15 mouse cellular contexts compared by ENCODE assay signal in genomic region chr17:3920282-3920681, GRCm38 (mm10).
DNase-seq lines count a peak whose midpoint lies in the region.
"Had no signal": no experiment of that assay in that cellular context is flagged by ENCODE, and none has a peak within 500 bp of the region (broad histone marks: within the 10 kb centered on the region; RNA-seq: fewer than 3 reads in every experiment).

No protein-coding gene starts in this region.

- DNase-seq in embryo, embryonic 11 days: peak; percentile 2
- DNase-seq in embryo, embryonic 10.5 days (ENCODE audit: low spot score): no peak
- DNase-seq in forelimb bud, embryonic 11.5 days (ENCODE audit: low read depth, low spot score): peak; percentile 9
- peak; percentile 22 for DNase-seq in mesoderm, embryonic 11.5 days (ENCODE audit: low read depth, low spot score)
- no peak for DNase-seq in ovary, postnatal 10 days (ENCODE audit: low spot score)
- DNase-seq: adrenal gland, adult 2 months; adrenal gland, postnatal 10 days; adrenal gland, postnatal 25 days; B cell, adult 2 months; cerebellum, adult 11 months; cerebellum, adult 18-20 months; cerebellum, adult 8-10 months; cerebellum, adult 9-11 months; cerebellum, postnatal 14 days; cerebellum, postnatal 36 days had no signal

Comparison
In these comparisons a context has a peak if more than half of its experiments do, and no peak if none do; other contexts are left out.
1. DNase-seq: peak in embryo, embryonic 11 days (single experiment), forelimb bud, embryonic 11.5 days (single experiment) and mesoderm, embryonic 11.5 days (single experiment); none in embryo, embryonic 10.5 days (single experiment) and ovary, postnatal 10 days (single experiment).